Mouse (Mus musculus): Measurements from ENCODE around the gene Ptpn14.

Ptpn14 gene

GRCm38 (mm10) chr1:189717546-189717945 lies 10.5 kb upstream of the Ptpn14 start:
- in situ Hi-C loops (cut with MboI), result no loop called here

DNA sequence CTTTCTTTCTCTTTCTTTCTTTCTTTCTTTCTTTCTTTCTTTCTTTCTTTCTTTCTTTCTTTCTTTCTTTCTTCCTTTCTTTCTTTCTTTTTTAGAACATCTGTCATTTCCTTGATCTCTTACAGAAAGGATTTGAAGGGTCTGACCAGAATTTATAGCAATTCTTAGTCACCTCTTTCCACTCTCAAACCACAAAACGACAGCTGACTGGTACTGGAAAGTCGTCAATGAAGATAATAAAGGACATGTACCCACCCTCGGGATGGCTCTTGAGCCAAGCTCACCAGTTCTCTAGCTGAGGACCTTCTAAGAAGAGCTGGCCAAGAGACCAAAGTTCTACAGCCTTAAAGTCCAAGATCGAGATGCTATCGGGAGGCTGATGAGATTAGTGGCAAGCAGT lies 9.5 kb upstream of the Ptpn14 start:
- in situ Hi-C loops (cut with MboI), result no loop called here

- in situ Hi-C loops (cut with MboI), result no loop called here
Measured at GRCm38 (mm10) chr1:189726121-189726520, 1.9 kb upstream of the Ptpn14 start.

DNA sequence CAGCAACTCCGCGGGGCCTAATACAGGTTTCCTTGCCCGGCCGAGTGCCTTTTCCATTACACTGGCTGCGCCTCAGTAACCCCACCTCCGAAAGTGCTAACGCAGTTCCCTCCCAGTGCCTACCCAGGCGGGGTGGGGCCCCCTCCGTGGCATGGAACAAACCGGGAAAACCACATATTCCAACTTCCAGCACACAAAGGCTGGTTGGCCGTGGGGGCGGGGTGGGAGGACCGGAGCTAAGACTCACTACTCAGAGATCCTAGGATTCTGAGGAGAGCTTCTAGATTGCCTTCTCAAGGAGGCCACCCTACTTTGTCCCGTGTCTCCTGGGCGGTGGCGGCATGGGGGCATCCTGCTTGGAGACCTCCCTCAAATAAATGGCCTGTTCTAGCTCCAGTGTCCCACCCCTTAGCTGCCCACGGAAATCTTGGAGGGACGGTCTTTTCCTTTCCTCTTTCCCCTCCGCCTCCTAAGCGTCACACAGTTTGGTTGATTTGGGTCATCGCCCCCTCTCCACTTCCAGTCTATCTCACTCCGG lies 653 bp upstream of the Ptpn14 start:
- in situ Hi-C loops (cut with MboI), result no loop called here

GRCm38 (mm10) chr1:189728784-189729115 lies 682 bp downstream of the Ptpn14 start:
- in situ Hi-C loops (cut with MboI), result no loop called here

GRCm38 (mm10) chr1:189729141-189729815 lies 1.2 kb downstream of the Ptpn14 start:
- in situ Hi-C loops (cut with MboI), result no loop called here

- in situ Hi-C loops (cut with MboI), result no loop called here
Measured at GRCm38 (mm10) chr1:189731697-189732096, 3.6 kb downstream of the Ptpn14 start.

DNA sequence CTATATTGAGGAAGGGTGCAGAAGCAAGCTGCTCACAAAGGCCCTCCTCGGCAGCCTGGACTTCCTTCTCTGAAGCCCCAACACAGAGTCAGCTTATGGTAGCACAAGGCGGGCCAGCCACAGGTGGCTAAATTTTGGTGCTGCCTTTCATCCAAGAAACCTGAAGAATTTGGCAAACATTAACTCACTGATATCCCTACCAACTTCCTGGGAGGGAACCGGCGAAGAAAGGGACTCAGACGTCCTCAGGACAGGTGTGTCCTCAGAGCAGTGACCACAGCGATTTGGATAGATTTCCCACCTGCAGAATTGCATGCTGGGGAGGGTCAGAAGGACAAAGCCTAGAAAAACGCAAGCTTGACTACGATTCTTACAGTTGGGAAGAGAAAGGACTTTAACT lies 4.1 kb downstream of the Ptpn14 start:
- in situ Hi-C loops (cut with MboI), result no loop called here

- in situ Hi-C loops (cut with MboI), result no loop called here
Measured at GRCm38 (mm10) chr1:189740075-189740474, 12.0 kb downstream of the Ptpn14 start.

DNA sequence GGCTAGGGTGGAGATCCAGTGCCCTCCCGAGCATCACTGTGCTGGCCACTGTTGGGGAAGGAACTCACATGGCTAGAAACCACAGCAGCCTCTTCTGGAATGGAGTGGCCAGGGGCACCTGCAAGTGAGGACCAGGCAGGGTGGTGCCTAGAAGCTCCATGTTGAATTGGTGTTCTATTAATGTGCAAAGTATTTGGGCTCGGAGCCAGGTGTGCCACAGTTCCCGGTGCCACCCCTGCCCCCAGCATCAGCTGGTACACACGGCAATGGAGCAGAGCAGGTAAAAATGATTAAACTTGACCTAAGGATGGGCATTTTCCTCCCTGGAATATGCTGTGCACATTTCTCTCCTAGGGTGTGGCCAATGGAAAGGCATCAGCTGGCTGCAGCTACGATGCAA lies 14.0 kb downstream of the Ptpn14 start:
- in situ Hi-C loops (cut with MboI), result no loop called here

GRCm38 (mm10) chr1:189743136-189743535 lies 15.1 kb downstream of the Ptpn14 start:
- in situ Hi-C loops (cut with MboI), result no loop called here

GRCm38 (mm10) chr1:189744914-189745710 lies 17.0 kb downstream of the Ptpn14 start:
- in situ Hi-C loops (cut with MboI), result no loop called here

GRCm38 (mm10) chr1:189746520-189746919 lies 18.5 kb downstream of the Ptpn14 start:
- in situ Hi-C loops (cut with MboI), result no loop called here

- in situ Hi-C loops (cut with MboI), result no loop called here
Measured at GRCm38 (mm10) chr1:189749789-189750188, 21.7 kb downstream of the Ptpn14 start.

DNA sequence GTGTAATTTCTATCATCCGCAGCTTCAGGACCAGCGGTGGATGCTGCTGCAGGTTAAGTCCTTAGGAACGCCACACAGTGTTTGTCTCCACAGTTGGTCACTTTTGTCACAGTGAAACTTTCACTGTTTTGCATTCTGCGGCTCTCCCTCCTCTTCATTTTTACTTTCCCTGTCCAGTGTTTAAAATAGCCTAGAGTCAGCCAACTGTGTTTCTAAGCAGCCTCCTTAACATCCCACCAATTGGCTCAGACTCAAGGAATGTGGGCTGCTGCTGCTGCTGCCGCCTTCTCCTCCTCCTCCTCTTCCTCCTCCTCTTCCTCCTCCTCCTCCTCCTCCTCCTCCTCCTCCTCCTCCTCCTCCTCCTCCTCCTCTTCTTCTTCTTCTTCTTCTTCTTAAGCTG lies 22.2 kb downstream of the Ptpn14 start:
- in situ Hi-C loops (cut with MboI), result no loop called here

DNA sequence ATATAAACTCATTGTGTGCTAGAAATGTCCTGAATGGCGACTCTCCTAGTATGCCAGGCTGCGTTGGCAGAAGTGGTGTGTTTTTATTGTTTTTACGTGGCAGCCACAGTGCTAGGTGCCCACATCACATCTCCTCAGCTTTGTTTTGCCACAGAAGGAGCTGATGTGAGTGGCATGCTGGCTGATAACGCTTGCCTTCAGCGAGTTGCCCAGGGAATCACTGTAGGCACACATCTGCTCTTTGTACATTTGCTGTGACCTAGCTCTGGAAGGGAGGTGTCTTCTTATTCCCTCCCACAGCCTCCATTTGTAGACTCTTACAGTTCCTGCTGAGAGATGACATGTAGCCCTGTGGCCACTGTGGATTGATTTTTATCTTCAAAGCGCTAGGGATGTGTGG lies 24.2 kb downstream of the Ptpn14 start:
- in situ Hi-C loops (cut with MboI), result no loop called here

DNA sequence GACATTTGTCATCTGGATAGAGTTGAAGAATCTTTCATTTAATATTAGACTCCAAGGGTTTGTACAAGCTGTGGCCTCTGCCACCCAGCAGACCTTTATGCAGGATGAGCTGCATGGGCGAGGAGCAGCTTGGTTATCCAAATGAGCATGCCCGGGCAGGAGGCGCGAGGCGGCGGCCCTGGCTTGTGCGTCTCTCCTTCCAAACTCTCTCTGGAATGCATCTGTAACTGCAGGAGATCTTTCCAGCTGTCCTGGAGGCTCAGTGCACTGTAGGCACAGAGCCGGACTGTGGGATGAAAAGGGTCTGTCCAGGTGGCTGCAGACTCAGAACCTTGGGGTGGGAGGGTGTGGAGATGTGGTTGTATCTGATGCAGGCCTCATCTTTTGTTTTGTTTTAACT lies 27.0 kb downstream of the Ptpn14 start:
- in situ Hi-C loops (cut with MboI), result no loop called here

- in situ Hi-C loops (cut with MboI), result no loop called here
Measured at GRCm38 (mm10) chr1:189756306-189757053, 28.4 kb downstream of the Ptpn14 start.

DNA sequence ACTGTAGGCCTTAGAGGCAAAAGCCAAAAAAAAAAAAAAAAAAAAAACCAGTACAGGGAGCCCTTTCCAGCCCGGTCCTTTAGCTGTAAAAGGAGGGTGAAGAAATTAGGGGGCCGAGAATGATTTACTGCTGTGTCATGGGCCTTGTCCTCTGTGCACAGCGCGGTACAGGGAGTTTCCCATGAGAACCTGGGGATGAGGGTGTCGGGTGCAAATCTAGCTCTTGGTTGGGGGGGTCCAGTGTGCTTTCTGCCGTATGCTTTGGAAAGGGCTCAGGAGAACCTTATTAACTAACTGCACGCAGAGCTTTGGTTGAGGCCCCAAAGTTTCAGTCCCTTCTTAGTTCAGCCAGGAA lies 29.0 kb downstream of the Ptpn14 start:
- in situ Hi-C loops (cut with MboI), result no loop called here

DNA sequence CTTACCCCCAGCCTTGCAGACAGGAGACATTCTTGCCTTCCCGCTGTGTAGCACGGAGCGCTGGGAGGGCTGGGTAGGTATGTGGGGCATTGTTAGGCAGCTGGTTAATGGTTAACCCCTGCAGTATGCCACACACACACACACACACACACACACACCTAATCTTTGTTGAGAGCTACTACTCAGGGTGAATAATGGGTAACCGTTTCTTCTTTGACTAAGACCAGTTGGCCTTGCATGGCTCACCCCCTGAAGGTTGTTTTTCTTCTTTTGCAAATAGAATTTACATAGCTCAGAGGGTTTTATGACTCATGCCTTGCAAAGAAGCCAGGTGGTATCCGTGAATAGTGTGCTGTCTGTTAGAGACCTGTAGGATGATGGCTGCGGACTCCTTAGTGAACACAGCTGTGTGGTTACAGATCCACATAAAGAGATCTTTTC lies 33.5 kb downstream of the Ptpn14 start:
- in situ Hi-C loops (cut with MboI), result no loop called here

DNA sequence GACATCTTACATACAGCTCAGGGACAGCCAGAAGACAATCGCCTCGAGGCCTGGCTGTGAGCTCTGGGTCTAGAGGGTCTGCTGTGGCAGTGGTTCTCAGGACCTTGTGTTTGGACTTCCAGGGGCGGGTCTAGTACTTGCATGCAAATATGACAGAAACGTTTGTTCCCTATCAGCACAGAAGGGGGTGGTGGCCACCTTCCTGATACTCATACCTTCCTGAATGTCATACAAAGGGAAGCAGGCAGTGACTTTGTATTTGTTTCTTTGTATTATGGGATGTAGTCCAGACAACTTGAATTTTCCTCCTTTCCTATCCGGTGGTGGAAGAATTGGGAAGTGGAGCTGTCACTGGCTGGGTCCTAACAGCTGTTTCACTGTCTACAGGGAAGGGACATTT lies 36.2 kb downstream of the Ptpn14 start:
- in situ Hi-C loops (cut with MboI), result no loop called here

- in situ Hi-C loops (cut with MboI), result no loop called here
Measured at GRCm38 (mm10) chr1:189767164-189767563, 39.1 kb downstream of the Ptpn14 start.

DNA sequence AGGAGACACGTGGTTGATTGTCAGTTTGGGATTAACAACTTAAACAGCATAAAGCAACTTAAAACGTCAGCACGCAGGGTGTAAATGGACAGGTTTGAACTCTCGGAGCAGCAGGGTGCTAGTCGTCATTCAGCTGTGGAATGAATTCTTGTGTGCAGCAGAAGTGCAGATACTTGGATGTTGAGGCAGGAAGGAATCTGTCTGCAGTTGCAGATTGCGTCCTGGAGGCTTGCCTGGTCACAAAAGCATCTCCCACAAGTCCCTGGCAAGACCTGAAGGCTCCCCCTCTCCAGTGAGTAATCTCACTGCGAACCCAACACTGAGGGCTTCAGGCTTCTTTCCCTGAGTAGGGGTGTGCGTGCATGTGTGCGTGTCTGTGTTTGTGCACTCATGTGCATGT lies 39.8 kb downstream of the Ptpn14 start:
- in situ Hi-C loops (cut with MboI), result no loop called here

All from mature B cell (primary cell).